Mouse (Mus musculus): ENCODE results near the gene Phlda1. TPM values are rescaled to one million over a fixed set of nuclear protein-coding genes. Genes with fewer than 3 reads are reported as not detected.

Gene Phlda1
- polyA plus RNA-seq, 1 experiment from 2014 or later, result 18.4 TPM

DNA sequence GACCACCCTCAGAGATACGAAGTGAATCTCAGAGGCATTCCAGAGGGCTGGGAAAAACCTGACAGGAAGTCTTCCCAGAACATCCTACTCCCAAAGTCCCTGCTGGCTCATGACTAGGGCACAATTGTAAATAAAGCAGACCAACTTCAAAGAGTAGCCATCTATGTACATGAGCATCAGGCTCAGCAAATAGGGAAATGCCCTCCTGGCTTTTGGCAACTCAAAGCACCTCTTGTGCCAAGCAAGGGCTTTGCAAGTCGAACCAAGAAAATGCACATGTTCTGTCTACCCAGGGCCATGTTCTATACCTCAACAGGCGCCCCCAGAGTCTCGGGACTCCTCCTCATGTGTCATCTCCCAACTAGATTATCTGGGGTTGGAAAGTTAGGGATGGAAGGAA, 15.6 kb downstream of the Phlda1 start:
- DNase-seq (ENCODE audit: low read depth, low spot score), result peak; percentile 12
- ChIA-PET POLR2A (no interaction called here), CTCF (no interaction called here)
- in situ Hi-C loops (cut with MboI; ENCODE audit: low pct_unique_long_range_greater_than_20kb), result no loop called here
- no peak for ATAC-seq
- H3K27me3 ChIP-seq, result no peaks in the 10 kb centered on the region
- no peak for TF ChIP-seq CTCF (IDR thresholded peaks at IDR 0.05)

DNA sequence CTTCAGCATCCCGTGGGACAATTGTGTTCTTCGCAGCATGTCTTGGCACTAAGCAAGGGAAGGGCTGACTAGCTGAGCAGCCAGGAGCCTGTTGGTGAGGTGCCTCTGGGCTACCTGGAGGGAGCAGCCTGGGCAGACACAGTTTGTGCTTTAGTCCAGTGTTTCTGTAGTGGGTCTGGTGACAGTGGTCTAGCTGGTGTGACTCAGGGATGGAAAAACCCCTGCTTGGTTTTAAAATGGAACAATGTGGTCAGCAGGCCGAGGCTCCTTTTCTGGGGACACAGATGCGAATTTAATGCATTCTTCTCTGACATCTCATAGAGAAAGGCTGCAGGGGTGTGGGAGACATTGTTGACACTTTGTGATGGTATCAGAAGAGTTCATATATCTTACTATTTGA, 16.1 kb downstream of the Phlda1 start:
- in situ Hi-C loops (cut with MboI; ENCODE audit: low pct_unique_long_range_greater_than_20kb), result no loop called here
- ChIA-PET POLR2A (no interaction called here), CTCF (no interaction called here)
- no peak for DNase-seq (ENCODE audit: low read depth, low spot score)
- ATAC-seq, result no peak
- no peak for TF ChIP-seq CTCF (IDR thresholded peaks at IDR 0.05)
- no peaks in the 10 kb centered on the region for H3K27me3 ChIP-seq

DNA sequence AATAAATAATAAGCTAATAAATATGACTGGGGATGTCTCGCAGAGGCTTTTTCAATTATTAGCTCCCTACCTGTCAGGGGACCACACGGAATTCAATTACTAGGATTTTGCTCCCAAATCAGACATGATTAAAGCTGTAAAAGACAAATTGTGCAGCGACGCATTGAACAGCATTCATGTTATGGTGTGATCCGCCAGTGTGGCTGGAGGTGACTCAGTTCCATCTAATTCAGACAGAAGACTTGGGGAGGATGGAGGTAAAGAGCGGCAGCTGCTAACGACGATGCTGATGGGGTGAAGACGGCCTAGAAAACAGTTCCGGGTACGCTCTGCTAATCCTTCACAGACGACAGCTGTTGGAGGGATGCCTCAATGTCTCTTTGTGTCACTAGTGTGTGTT, 17.8 kb downstream of the Phlda1 start:
- H3K27me3 ChIP-seq, result no peaks in the 10 kb centered on the region
- no peak for TF ChIP-seq CTCF (IDR thresholded peaks at IDR 0.05)
- ChIA-PET POLR2A (interaction anchor here (0.6 kb wide), 1 partner anchor 11 kb away, joined by 3 read pairs; no protein-coding TSS in a partner anchor), CTCF (no interaction called here)
- ATAC-seq, result no peak
- DNase-seq (ENCODE audit: low read depth, low spot score), result no peak
- in situ Hi-C loops (cut with MboI; ENCODE audit: low pct_unique_long_range_greater_than_20kb), result no loop called here

DNA sequence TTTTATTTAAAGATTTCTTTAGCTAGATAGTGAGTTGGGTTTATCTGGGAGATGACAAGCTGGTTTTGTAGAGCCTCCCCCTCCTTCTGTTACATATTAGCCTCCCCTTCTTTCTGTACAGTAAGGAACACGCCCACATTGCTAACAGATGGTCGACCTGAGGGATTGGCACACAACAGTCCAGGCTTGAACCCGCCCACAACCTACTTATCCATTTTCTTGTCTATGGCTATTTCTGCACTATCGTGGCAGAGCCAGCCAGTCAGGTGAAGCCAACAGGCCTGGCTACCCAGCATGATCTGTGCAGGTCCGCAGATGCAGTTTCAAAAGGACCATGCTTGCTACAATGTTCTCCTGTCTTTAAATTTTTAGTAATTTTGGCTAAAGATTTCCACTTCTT, 21.0 kb downstream of the Phlda1 start:
- no peak for DNase-seq (ENCODE audit: low read depth, low spot score)
- CTCF ChIA-PET, result interaction anchor here (1.2 kb wide), 1 partner anchor 10 kb away, joined by 4 read pairs; no protein-coding TSS in a partner anchor
- in situ Hi-C loops (cut with MboI; ENCODE audit: low pct_unique_long_range_greater_than_20kb), result no loop called here
- POLR2A ChIA-PET, result no interaction called here
- no peaks in the 10 kb centered on the region for H3K27me3 ChIP-seq
- TF ChIP-seq CTCF (IDR thresholded peaks at IDR 0.05), result no peak
- ATAC-seq, result no peak

DNA sequence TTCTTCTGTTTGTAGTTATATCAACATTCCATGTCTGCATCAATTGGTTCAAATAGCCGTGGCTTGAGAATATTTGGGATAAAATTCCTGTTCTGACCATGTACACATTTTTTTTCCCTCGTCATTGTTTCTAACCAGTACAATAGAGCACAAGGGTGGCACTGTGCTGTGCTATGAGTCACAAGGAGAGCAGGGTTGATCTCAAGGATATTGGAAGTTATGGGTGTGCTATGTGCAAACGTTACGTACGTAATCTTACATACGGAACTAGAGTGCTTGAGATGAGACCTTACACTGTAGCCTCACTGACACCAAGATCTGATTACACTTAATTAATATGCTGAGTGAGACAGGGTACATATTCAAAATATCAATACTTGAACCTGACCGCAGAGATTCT, 21.5 kb downstream of the Phlda1 start:
- in situ Hi-C loops (cut with MboI; ENCODE audit: low pct_unique_long_range_greater_than_20kb), result no loop called here
- ATAC-seq (no peak), DNase-seq (ENCODE audit: low read depth, low spot score) (no peak)
- TF ChIP-seq CTCF (IDR thresholded peaks at IDR 0.05), result no peak
- no peaks in the 10 kb centered on the region for H3K27me3 ChIP-seq
- CTCF ChIA-PET, result interaction anchor here (1.2 kb wide), 1 partner anchor 11 kb away, joined by 4 read pairs; no protein-coding TSS in a partner anchor
- POLR2A ChIA-PET, result no interaction called here

DNA sequence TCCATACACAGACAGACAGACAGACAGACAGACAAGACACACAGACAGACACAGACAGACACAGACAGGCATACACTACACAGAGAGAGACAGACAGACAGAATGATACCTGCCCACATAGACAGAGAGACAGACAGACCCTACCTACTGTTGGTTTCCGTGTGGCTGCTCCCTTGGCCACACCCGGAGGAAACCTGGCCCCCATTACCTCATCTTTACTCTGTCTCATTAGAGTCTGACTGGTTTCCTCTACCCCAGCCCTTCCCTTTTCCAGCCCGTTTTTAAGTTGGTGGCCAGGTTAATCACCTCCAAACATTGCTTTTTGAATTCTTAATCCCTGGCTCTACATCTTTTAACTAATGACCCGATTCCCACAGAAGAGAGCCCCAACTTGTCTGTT, 22.2 kb downstream of the Phlda1 start:
- CTCF ChIA-PET, result no interaction called here

DNA sequence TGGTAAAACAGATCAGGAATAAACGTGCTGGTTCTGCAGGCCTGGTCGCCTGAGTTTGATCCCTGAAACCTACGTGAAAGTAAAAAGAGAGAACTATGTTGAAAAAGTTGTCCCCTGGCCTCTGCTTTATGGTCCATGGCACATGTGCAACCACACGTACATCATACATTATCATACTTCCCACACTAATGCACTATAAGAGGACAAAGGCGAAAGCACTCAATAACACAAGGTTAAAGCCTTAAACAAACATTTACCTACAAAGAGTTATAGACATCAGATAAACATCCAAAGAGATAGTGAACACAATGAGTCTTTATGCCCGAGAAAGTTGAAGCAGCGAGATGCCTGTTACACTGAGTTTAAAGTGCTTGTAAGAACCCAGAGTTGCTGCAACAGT, 24.3 kb downstream of the Phlda1 start:
- CTCF ChIA-PET, result no interaction called here
- no peak for TF ChIP-seq CTCF (IDR thresholded peaks at IDR 0.05)
- in situ Hi-C loops (cut with MboI; ENCODE audit: low pct_unique_long_range_greater_than_20kb), result no loop called here
- POLR2A ChIA-PET, result no interaction called here
- H3K27me3 ChIP-seq, result no peaks in the 10 kb centered on the region
- no peak for ATAC-seq
- DNase-seq (ENCODE audit: low read depth, low spot score), result no peak

More for the DNA sequence above, 22.2 kb downstream of the Phlda1 start:
- DNase-seq (ENCODE audit: low read depth, low spot score) (no peak), ATAC-seq (peak; percentile 39)
- no peak for TF ChIP-seq CTCF (IDR thresholded peaks at IDR 0.05)
- no peaks in the 10 kb centered on the region for H3K27me3 ChIP-seq
- in situ Hi-C loops (cut with MboI; ENCODE audit: low pct_unique_long_range_greater_than_20kb), result no loop called here
- POLR2A ChIA-PET, result no interaction called here

DNA sequence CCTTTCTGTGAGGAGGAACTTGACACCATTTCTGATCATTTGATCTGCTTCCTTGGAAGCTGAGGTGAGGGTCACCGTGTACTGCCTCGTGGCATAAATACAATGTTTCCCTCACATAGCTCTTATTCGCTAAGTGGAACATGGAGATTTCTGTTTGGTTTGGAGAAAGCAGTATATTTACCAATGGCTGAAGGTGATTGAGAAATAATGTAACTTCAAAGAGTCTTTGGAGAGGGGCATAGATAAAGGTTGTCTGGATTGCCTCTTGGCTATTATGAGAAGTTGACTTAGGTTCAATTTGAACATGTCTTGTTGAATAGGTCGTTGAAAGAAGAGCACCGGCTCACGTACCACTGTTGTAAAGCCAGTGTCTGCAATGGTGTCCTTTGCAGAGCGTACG, 28.6 kb downstream of the Phlda1 start:
- no peak for TF ChIP-seq CTCF (IDR thresholded peaks at IDR 0.05)
- POLR2A ChIA-PET, result no interaction called here
- in situ Hi-C loops (cut with MboI; ENCODE audit: low pct_unique_long_range_greater_than_20kb), result no loop called here
- CTCF ChIA-PET, result no interaction called here
- H3K27me3 ChIP-seq, result no peaks in the 10 kb centered on the region
- ATAC-seq (no peak), DNase-seq (ENCODE audit: low read depth, low spot score) (no peak)

DNA sequence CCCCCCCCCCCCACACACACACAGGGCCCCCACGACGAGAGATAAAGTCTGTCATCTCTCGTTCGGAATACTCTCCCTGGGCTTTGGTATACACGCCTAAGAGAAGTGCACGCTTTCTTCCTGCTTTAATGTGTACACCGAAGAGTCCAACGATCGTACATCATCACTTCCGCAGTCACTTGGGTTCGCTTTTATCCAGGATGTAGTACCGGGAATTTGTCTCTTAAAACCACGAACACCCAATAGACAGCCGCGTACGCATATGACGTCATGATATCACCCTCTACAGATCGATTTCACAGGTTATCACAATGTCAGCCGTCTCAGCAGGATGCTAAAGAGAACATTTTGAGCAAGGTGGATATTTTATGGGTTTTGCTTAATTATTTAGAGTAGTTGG, 31.3 kb downstream of the Phlda1 start:
- ATAC-seq, result no peak
- H3K27me3 ChIP-seq, result no peaks in the 10 kb centered on the region
- CTCF ChIA-PET, result no interaction called here
- POLR2A ChIA-PET, result no interaction called here
- no peak for DNase-seq (ENCODE audit: low read depth, low spot score)
- no peak for TF ChIP-seq CTCF (IDR thresholded peaks at IDR 0.05)
- in situ Hi-C loops (cut with MboI; ENCODE audit: low pct_unique_long_range_greater_than_20kb), result no loop called here

DNA sequence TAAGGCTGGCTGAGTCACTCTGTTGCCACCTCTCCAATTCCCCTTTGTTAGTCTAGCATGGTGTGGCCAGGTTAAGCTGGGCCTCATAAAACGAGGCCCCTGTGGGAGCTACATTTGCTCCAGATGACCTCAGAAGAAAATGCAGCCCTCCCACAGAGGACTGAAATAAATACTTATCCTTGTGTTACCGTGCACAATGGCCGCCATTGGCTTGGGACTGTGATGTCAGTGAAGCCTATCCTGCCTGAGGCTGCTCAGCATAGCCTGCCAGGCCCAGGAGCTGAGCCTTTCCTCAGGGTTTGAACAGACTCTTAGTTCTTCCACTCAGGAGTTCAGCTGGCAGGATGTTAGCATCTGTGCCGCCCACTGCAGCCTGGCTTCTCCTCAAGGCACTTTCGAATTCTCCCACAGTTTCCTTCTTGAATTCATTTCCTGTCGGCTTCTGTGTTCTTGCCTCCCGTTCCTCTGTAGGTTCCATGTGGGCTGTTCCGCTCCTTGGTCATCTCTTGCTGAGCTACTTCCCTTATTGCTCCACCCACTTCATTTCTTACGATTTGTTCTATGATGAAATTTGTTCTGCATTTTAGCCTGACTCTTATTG, 33.7 kb downstream of the Phlda1 start:
- peak; percentile 84 for DNase-seq (ENCODE audit: low read depth, low spot score)
- in situ Hi-C loops (cut with MboI; ENCODE audit: low pct_unique_long_range_greater_than_20kb), result no loop called here
- no peak for TF ChIP-seq CTCF (IDR thresholded peaks at IDR 0.05)
- ChIA-PET CTCF (interaction anchor here (1.1 to 2.0 kb wide), 3 partner anchors 25 to 54 kb away, joined by 3 to 9 read pairs (median 3); no protein-coding TSS in a partner anchor), POLR2A (interaction anchor here (1.0 kb wide), 1 partner anchor 33 kb away, joined by 4 read pairs; the partner anchor contains the start of gene Phlda1)
- H3K27me3 ChIP-seq, result no peaks in the 10 kb centered on the region
- ATAC-seq, result peak; percentile 91

DNA sequence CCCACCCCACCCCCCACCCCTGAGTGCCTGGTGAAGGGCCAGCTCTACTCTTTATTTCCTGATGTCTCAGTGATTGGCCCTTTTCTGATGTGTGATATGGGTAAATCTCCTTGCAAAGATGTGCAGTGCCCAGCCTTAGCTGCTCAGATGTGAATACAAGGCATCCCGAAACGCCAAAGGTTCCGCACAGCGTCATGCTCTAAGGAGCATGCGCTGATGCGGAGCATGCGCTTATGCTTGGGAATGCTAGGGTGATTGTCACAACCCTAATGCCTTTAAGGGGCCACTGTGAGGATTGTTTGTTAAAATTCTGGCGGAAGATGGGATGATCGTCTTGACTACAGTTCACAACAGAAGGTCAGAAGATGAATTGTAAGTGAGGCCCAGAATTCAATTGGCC, 34.6 kb downstream of the Phlda1 start:
- H3K27me3 ChIP-seq, result no peaks in the 10 kb centered on the region
- in situ Hi-C loops (cut with MboI; ENCODE audit: low pct_unique_long_range_greater_than_20kb), result no loop called here
- no peak for ATAC-seq
- no peak for DNase-seq (ENCODE audit: low read depth, low spot score)
- ChIA-PET CTCF (interaction anchor here (0.9 to 1.5 kb wide), 2 partner anchors 53 to 113 kb away, joined by 3 to 4 read pairs; no protein-coding TSS in a partner anchor), POLR2A (interaction anchor here (0.7 to 1.0 kb wide), 2 partner anchors 34 kb away, joined by 3 to 4 read pairs; partner anchors contain the start of gene Phlda1)
- TF ChIP-seq CTCF (IDR thresholded peaks at IDR 0.05), result no peak
